Mouse (Mus musculus): ENCODE results near the gene Grhl3.

DNA sequence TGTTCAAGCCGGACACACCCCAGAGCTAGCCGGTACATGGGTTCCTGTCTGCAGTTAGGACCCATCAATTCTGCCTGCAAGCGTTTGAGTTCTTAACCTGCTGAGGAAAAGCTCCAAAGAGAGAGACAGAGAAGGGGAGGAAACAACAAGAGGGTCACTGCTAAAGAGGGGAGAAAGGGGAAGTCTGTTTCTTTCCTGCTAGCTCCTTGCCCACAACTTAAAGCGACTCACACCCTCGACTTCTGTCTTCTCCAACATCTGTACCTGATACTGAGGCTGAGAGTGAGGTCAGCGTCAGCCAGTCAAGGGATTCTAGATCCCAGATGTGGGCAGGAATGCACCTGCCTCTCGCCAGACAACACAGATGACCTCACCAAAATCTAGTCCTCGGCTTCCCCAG lies 1.2 kb downstream of the Grhl3 start:
- TF ChIP-seq POLR2A (IDR thresholded peaks at IDR 0.05; ENCODE audit: control insufficient read depth, low read depth, low read length) (no peak), CTCF (IDR thresholded peaks at IDR 0.05; ENCODE audit: control insufficient read depth, insufficient read depth, insufficient replicate concordance, low read depth, low read length) (no peak)

All from testis, adult 2 months (tissue).